Mouse (Mus musculus) neural tube, embryonic 14.5 days (tissue): ENCODE data around the gene Socs1. TPM values are rescaled to one million over a fixed set of nuclear protein-coding genes. Genes with fewer than 3 reads are reported as not detected.
"Not testable (repeated sequence)": the region's sequence is repeated elsewhere in the genome, so short reads cannot be mapped to it uniquely, and the experiment has no call there.

Experiments
- ATAC-seq: fragments of 200-750 bp; cut with Nextera tagmentation; 2 replicates; pipeline ENCODE4 v1.8.0; 2017; ENCODE audit warnings: low read depth, mild to moderate bottlenecking, moderate TSS enrichment, moderate library complexity
- H3K27ac ChIP-seq: fragments of 300-500 bp; sonication (generic); 2 replicates; pipeline ENCODE4 v1.5.1; 2014; ENCODE audit warnings: low read depth, mild to moderate bottlenecking, control low read depth, low read length, moderate library complexity, mixed read lengths
- H3K27me3 ChIP-seq: fragments of 300-500 bp; sonication (generic); 2 replicates; pipeline ENCODE4 v1.6.1; 2014; ENCODE audit warnings: low read length; ENCODE audit not compliant: control insufficient read depth, insufficient read depth
- H3K36me3 ChIP-seq: fragments of 300-500 bp; sonication (generic); 2 replicates; pipeline ENCODE4 v1.6.1; 2014; ENCODE audit warnings: low read length, mixed read lengths; ENCODE audit not compliant: control insufficient read depth, insufficient read depth
- H3K4me1 ChIP-seq: fragments of 300-500 bp; sonication (generic); 2 replicates; pipeline ENCODE4 v1.6.1; 2014; ENCODE audit warnings: low read length; ENCODE audit not compliant: control insufficient read depth, insufficient read depth
- H3K4me2 ChIP-seq: fragments of 300-500 bp; sonication (generic); 2 replicates; pipeline ENCODE4 v1.6.1; 2014; ENCODE audit warnings: mild to moderate bottlenecking, low read depth, low read length, control low read depth
- H3K4me3 ChIP-seq: fragments of 300-500 bp; sonication (generic); 2 replicates; pipeline ENCODE4 v1.5.1; 2014; ENCODE audit warnings: low read depth, low read length, control low read depth, mixed read lengths
- H3K9ac ChIP-seq: fragments of 300-500 bp; sonication (generic); replicated peaks from 2 replicates; pipeline ENCODE4 v1.6.1; 2014; ENCODE audit warnings: low read depth, mild to moderate bottlenecking, control low read depth, low read length, mixed read lengths
- H3K9me3 ChIP-seq: fragments of 300-500 bp; sonication (generic); 2 replicates; pipeline ENCODE4 v1.6.1; 2016; ENCODE audit warnings: low read length; ENCODE audit not compliant: control insufficient read depth
- WGBS: fragments of 180-500 bp; shearing (Covaris S2); extraction: QIAGEN DNeasy Blood & Tissue Kit; methylation state at CpG from one replicate; pipeline ENCODE4 v1.1.7; 2014; 5-methylcytosine and 5-hydroxymethylcytosine counted together
- polyA plus RNA-seq: library from polyadenylated mRNA; unstranded; fragments of >200 nt; fragmentation: Nextera tagmentation; extraction: Ambion mirVana; gene quantifications from 2 replicates; pipeline ENCODE4 v1.2.1, GENCODE M21; 2014

The Socs1 gene
- polyA plus RNA-seq, 1 experiment from 2014 or later = 4.3 TPM

DNA sequence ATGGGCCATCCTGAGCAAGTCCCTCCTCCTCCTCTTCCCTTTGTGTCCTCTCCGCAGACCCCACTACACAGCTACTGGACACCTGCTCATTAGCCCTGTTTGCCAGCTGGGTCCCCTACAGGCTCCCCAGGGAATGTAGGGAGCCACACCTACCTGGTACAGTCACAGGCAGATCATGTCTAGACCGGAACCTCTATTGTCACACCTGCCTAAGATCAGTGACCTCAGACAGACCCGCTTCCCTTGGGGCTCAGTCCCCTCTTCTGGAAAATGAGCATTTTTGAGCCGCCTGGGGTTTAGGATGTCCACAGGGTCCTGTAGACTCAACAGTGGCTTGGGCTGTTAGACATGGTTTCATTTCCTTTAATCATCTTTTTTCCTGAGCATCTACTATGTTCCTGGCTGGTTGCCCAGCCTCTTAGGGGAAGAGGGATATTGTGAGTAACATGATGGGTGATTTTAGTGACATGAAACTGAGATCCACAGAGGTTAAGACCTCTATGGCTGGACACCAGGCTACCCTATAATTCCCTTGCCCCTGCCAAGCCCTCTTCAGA, 33.3 kb upstream of the Socs1 start:
- H3K36me3 ChIP-seq = no peaks in the 10 kb centered on the region
- H3K9me3 ChIP-seq = no peaks in the 10 kb centered on the region
- no peak overlapping the region for H3K27ac ChIP-seq
- H3K4me2 ChIP-seq = no peak overlapping the region
- H3K9ac ChIP-seq = no peak overlapping the region
- 81% methylated on average over 4 of the region's 4 CpGs for WGBS
- no peaks in the 10 kb centered on the region for H3K4me1 ChIP-seq
- ATAC-seq = no peak
- H3K27me3 ChIP-seq = no peaks in the 10 kb centered on the region
- H3K4me3 ChIP-seq = no peak overlapping the region

DNA sequence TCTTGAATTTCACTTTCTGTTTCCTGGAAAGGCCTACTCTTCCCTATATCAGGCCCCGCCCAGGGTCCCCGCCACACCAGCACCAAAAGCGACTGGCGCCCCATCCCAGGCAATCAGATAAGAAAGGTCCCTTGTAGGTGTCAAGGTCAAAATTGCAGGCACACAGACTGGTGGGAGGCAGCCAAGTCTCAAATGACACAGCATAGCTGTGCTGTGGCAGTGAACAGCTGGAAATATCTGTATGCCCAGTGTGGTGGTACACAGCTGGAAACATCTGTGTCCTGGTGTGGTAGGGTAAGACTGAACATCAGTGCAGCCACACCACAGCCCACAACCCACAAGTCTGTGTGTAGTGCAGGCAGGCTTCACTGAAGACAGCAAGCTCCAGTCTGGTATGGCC, 29.5 kb upstream of the Socs1 start:
- Histone ChIP-seq H3K4me3 (no peak overlapping the region), H3K27me3 (no peaks in the 10 kb centered on the region), H3K4me2 (no peak overlapping the region), H3K36me3 (no peaks in the 10 kb centered on the region), H3K4me1 (no peaks in the 10 kb centered on the region), H3K27ac (no peak overlapping the region), H3K9ac (no peak overlapping the region), H3K9me3 (no peaks in the 10 kb centered on the region)
- no peak for ATAC-seq
- 95% methylated on average over 4 of the region's 4 CpGs for WGBS

DNA sequence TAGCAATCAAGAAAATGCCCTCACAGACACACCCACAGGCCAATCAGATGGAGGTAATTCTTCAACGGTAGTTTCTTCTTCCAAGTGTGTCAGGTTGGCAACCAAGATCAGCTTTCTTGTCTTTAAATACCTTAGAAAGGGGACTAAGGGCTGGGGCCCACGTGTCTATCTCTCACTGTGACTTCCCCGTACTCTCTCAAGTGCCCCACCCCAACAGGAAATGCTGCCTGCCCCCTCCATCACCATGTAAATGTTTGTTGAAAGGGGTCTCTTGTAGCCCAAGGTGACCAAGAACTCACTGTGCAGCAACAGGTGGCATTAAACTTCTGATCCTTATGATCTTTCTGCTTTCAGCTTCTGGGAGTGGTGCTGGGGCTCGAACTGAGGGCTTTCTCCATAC, 28.4 kb upstream of the Socs1 start:
- no peaks in the 10 kb centered on the region for H3K9me3 ChIP-seq
- 81% methylated on average over 4 of the region's 4 CpGs for WGBS
- no peaks in the 10 kb centered on the region for H3K4me1 ChIP-seq
- H3K4me3 ChIP-seq = no peak overlapping the region
- no peaks in the 10 kb centered on the region for H3K27me3 ChIP-seq
- no peaks in the 10 kb centered on the region for H3K36me3 ChIP-seq
- no peak overlapping the region for H3K27ac ChIP-seq
- no peak overlapping the region for H3K9ac ChIP-seq
- ATAC-seq = no peak
- no peak overlapping the region for H3K4me2 ChIP-seq

DNA sequence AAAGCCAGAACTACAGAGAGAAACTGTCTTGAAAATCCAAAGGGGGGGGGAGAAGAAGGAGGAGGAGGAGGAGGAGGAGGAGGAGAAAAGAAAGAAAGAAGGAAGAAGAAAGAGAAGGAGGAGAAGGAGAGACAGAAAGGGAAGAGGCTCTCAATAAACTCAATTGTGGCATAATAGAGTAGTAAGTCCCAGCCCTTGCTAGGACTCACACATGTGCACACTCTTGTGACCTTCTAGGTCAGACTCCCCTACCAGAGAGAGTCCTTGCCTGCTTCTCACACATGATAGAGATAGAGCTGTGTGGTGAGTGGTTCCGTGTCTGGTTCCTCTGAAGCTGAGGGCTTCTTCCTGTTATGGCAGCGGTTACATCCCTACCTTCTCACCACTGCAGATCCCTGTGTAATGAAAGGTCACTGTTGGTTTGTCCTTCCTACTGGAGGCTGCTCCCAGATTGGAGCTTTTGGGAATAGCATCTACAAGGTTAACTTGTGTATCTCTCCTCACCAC, 27.6 kb upstream of the Socs1 start, which contains the start of gene Gm11172:
Gene Gm11172, plus strand, starts transcription at position 51 of the 507 bp plus-strand sequence.
- Histone ChIP-seq H3K4me1 (no peaks in the 10 kb centered on the region), H3K27ac (no peak within 1 kb of the TSS), H3K9ac (no peak within 1 kb of the TSS), H3K36me3 (no peaks in the 10 kb centered on the region), H3K4me2 (no peak within 1 kb of the TSS), H3K27me3 (no peaks in the 10 kb centered on the region), H3K4me3 (no peak within 1 kb of the TSS), H3K9me3 (no peaks in the 10 kb centered on the region)
- WGBS = 95% methylated on average over 2 of the region's 2 CpGs
- ATAC-seq = no peak

DNA sequence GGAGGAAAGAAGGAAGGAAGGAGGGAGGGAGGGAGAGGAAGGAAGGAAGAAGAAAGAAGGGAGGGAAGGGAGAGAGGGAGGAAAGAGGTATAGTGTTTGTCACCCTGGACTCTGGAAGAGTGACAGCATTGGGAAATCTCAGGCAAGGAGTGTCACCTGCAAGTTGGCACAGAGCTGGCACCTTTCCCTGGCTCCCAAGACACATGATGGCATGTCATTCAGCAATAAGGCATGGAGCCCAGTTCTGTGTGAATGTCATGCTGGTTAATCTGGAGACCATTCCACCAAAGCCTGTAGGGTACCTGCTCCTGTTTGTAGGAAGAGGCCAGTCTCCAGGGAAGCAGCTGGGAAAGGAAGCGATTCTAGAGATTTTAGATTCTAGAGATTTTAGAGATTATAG, 25.0 kb upstream of the Socs1 start:
- no peaks in the 10 kb centered on the region for H3K27me3 ChIP-seq
- no peaks in the 10 kb centered on the region for H3K36me3 ChIP-seq
- H3K4me2 ChIP-seq = no peak overlapping the region
- H3K9ac ChIP-seq = no peak overlapping the region
- ATAC-seq = no peak
- H3K27ac ChIP-seq = no peak overlapping the region
- H3K4me3 ChIP-seq = no peak overlapping the region
- no peaks in the 10 kb centered on the region for H3K4me1 ChIP-seq
- 92% methylated on average over 1 of the region's 1 CpGs for WGBS
- H3K9me3 ChIP-seq = no peaks in the 10 kb centered on the region

GRCm38 (mm10) chr16:10805789-10806527, 20.6 kb upstream of the Socs1 start, which contains the start of gene Prm1:
TSS of gene Prm1 (minus strand) at chr16:10805839.
- no peak for ATAC-seq
- H3K36me3 ChIP-seq = no peaks in the 10 kb centered on the region
- H3K9me3 ChIP-seq = no peaks in the 10 kb centered on the region
- 79% methylated on average over 10 of the region's 10 CpGs for WGBS
- H3K4me2 ChIP-seq = no peak within 1 kb of the TSS
- H3K9ac ChIP-seq = no peak within 1 kb of the TSS
- H3K27me3 ChIP-seq = no peaks in the 10 kb centered on the region
- H3K4me3 ChIP-seq = no peak within 1 kb of the TSS
- no peaks in the 10 kb centered on the region for H3K4me1 ChIP-seq
- H3K27ac ChIP-seq = no peak within 1 kb of the TSS

- ATAC-seq, H3K4me3 ChIP-seq: not testable (repeated sequence)
- WGBS = 92% methylated on average over 3 of the region's 3 CpGs
Observed at GRCm38 (mm10) chr16:10802420-10802819, 17.1 kb upstream of the Socs1 start.

DNA sequence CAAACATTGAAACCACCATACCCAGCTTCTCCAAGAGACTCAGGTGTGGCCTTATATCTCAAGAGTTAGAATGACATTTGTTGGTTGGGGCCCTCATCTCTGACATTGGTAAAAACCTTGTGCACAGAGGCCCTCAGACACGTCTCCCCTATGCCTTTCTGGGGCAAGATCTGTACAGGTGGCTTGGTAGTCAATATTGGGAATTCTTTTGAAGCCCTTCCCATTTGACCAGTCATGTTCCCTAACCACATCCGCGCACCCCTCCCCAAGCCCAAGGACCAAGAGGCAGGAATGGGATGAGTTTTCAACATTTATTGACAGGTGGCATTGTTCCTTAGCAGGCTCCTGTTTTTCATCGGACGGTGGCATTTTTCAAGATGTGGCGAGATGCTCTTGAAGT, 10.7 kb upstream of the Socs1 start, which contains the start of gene Prm2:
Gene Prm2, minus strand, starts transcription at position 101 of the 400 bp plus-strand sequence.
- H3K9me3 ChIP-seq = no peaks in the 10 kb centered on the region
- no peak within 1 kb of the TSS for H3K9ac ChIP-seq
- ATAC-seq = no peak
- WGBS = 76% methylated on average over 6 of the region's 6 CpGs
- no peak within 1 kb of the TSS for H3K4me3 ChIP-seq
- no peaks in the 10 kb centered on the region for H3K4me1 ChIP-seq
- no peak within 1 kb of the TSS for H3K27ac ChIP-seq
- no peaks in the 10 kb centered on the region for H3K36me3 ChIP-seq
- no peak within 1 kb of the TSS for H3K4me2 ChIP-seq
- H3K27me3 ChIP-seq = no peaks in the 10 kb centered on the region; the same call in 1 of the 2 replicates

More at GRCm38 (mm10) chr16:10802420-10802819, 17.1 kb upstream of the Socs1 start:
- not testable (repeated sequence) for H3K9me3 ChIP-seq, H3K9ac ChIP-seq, H3K4me1 ChIP-seq, H3K27me3 ChIP-seq, H3K4me2 ChIP-seq, H3K27ac ChIP-seq, H3K36me3 ChIP-seq

- Histone ChIP-seq H3K9me3 (no peaks in the 10 kb centered on the region), H3K27me3 (no peaks in the 10 kb centered on the region), H3K4me3 (no peak within 1 kb of the TSS), H3K9ac (no peak within 1 kb of the TSS), H3K36me3 (no peaks in the 10 kb centered on the region), H3K4me1 (no peaks in the 10 kb centered on the region), H3K27ac (no peak within 1 kb of the TSS), H3K4me2 (no peak within 1 kb of the TSS)
- no peak for ATAC-seq
- 82% methylated on average over 9 of the region's 9 CpGs for WGBS
Observed at GRCm38 (mm10) chr16:10790702-10791101, 5.4 kb upstream of the Socs1 start, which contains the start of gene Prm3. TSS of gene Prm3 (minus strand) at chr16:10790914.
